Mouse (Mus musculus): ENCODE measurements around the gene Olfr1431. TPM values are rescaled to one million over a fixed set of nuclear protein-coding genes. Genes with fewer than 3 reads are reported as not detected.
"Not testable (repeated sequence)": the region's sequence is repeated elsewhere in the genome, so short reads cannot be mapped to it uniquely, and the experiment has no call there.

Olfr1431 gene
- polyA plus RNA-seq (2014; fragmentation: Nextera tagmentation; extraction: Ambion mirVana) = not detected in 2 replicates

DNA sequence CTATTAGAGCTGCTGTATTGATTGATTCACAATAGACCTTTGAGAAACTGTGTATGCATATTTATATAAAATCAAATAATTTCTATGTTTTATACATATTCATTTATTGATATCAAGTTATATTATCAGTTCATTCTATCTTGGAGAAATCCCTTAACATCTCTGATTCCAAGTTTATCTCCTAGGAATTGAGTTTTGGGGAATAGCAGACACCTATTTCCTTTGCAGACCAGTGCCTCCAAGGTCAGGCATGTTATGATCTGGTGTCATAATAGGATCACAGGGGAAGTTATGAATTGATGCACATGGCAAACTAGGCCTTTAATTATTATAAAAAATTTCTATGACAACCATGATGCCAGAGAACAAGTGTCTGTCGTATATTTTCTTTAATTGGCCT, at the start of gene Olfr1431:
Gene Olfr1431, plus strand, starts transcription at position 301 of the 400 bp plus-strand sequence.
- no peak for ATAC-seq (replicated peaks; ENCODE audit: low FRiP score)

DNA sequence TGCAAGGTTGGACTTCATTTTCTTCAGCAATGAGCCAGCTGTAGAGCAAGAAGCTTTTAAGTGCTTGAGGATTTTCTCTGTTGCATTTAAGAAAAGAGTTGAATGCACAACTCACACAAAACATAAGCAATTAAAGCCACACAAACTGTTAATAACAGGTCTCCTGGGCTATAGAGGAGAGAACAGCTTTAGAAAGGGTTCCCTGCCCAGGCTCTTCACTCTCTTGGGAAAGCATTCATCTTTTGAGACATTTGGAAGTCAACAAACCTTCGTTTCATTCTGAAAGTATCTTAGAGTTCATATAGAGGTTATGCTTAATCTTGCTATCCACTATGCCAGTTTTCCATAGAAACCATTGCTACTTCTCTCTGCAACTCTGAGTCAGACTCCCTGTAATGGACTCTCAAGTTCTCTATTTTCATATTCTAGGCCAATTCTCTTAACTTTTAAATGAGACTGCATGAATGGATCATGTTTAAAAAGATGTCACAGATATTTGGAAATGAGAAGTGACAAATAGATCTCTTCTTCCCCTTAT, 30.3 kb upstream of the Olfr1431 start, which contains the start of gene Olfr1555-ps1:
Gene Olfr1555-ps1, minus strand, starts transcription at position 51 of the 538 bp plus-strand sequence.
- H3K4me1 ChIP-seq (replicated peaks; ENCODE audit: control insufficient read depth, insufficient read depth, low read length); H3K9me3 ChIP-seq (ENCODE audit: control insufficient read depth, low read length); H3K4me2 ChIP-seq; H3K27ac ChIP-seq (ENCODE audit: low read depth, low read length); ATAC-seq (replicated peaks; ENCODE audit: low FRiP score); H3K27me3 ChIP-seq (replicated peaks; ENCODE audit: control insufficient read depth, insufficient read depth, low read length); H3K4me3 ChIP-seq (ENCODE audit: low read depth, low read length); H3K9ac ChIP-seq (ENCODE audit: low read depth, low read length); DNase-seq (ENCODE audit: low spot score); H3K36me3 ChIP-seq (ENCODE audit: control insufficient read depth, insufficient read depth, low read length): not testable (repeated sequence)
- 35% methylated on average over 1 of the region's 1 CpGs for WGBS

More for the DNA sequence above, at the start of gene Olfr1431:
- no peaks in the 10 kb centered on the region for H3K4me1 ChIP-seq (replicated peaks; ENCODE audit: control insufficient read depth, insufficient read depth, low read length)
- H3K36me3 ChIP-seq (ENCODE audit: control insufficient read depth, insufficient read depth, low read length) = no peaks in the 10 kb centered on the region
- H3K9me3 ChIP-seq (ENCODE audit: control insufficient read depth, low read length) = no peaks in the 10 kb centered on the region
- H3K4me2 ChIP-seq = no peak within 1 kb of the TSS
- H3K27ac ChIP-seq (ENCODE audit: low read depth, low read length) = no peak within 1 kb of the TSS
- no peak within 1 kb of the TSS for H3K9ac ChIP-seq (ENCODE audit: low read depth, low read length)
- DNase-seq (ENCODE audit: low spot score) = no peak
- no peaks in the 10 kb centered on the region for H3K27me3 ChIP-seq (replicated peaks; ENCODE audit: control insufficient read depth, insufficient read depth, low read length)
- no peak within 1 kb of the TSS for H3K4me3 ChIP-seq (ENCODE audit: low read depth, low read length)
- 73% methylated on average over 1 of the region's 1 CpGs for WGBS

DNA sequence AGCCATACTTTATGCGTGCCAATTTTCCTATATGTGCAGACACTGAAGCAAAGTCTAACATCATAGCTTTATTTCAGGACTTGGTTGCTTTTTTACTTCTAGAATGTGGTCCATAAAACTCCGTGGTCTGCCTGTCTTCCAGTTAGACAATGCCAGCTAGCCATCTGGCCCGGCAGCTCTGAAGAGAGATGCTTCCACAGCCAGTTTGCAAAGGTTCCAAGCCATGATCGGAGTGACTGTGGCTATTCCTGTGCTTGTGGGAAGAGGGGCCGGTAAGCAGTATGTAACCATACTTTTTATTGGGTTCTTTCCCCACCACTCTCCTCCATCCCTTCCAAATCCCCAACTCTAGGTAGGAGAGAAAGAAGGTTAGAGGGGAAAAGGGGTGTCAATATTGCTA, 25.0 kb upstream of the Olfr1431 start:
- H3K9me3 ChIP-seq (ENCODE audit: control insufficient read depth, low read length); DNase-seq (ENCODE audit: low spot score); ATAC-seq (replicated peaks; ENCODE audit: low FRiP score); H3K36me3 ChIP-seq (ENCODE audit: control insufficient read depth, insufficient read depth, low read length); H3K27me3 ChIP-seq (replicated peaks; ENCODE audit: control insufficient read depth, insufficient read depth, low read length); H3K4me3 ChIP-seq (ENCODE audit: low read depth, low read length); H3K27ac ChIP-seq (ENCODE audit: low read depth, low read length); H3K4me2 ChIP-seq; H3K4me1 ChIP-seq (replicated peaks; ENCODE audit: control insufficient read depth, insufficient read depth, low read length); H3K9ac ChIP-seq (ENCODE audit: low read depth, low read length): not testable (repeated sequence)
- WGBS = 68% methylated on average over 5 of the region's 5 CpGs

DNA sequence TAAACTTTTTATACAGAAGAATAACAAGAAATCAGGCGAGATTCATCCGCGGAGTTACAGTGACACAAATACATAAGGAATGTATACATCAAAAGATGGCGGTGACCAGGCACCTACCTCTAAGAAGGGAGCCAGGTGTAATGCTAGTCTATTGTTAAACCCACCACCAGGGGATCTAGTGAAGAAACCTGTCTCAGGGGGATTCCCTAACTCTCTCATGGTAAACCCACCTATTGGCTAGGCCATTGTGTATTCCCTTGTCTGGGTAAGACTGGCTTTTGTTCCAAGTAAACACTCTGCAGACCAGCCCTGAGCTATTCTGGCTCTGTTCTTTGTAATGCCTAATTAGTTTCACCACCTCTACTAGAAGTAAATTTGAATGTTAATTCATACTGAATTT, 1.4 kb upstream of the Olfr1431 start:
- H3K27ac ChIP-seq (ENCODE audit: low read depth, low read length) = not testable (repeated sequence)

DNA sequence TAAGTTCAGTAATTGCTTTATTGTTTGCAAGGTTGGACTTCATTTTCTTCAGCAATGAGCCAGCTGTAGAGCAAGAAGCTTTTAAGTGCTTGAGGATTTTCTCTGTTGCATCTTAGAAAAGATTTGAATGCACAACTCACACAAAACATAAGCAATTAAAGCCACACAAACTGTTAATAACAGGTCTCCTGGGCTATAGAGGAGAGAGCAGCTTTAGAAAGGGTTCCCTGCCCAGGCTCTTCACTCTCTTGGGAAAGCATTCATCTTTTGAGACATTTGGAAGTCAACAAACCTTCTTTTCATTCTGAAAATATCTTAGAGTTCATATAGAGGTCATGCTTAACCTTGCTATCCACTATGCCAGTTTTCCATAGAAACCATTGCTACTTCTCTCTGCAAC, 32.1 kb downstream of the Olfr1431 start, which contains the start of gene Olfr1432:
Gene Olfr1432, minus strand, starts transcription at position 101 of the 400 bp plus-strand sequence.
- not testable (repeated sequence) for ATAC-seq (replicated peaks; ENCODE audit: low FRiP score); H3K4me1 ChIP-seq (replicated peaks; ENCODE audit: control insufficient read depth, insufficient read depth, low read length); DNase-seq (ENCODE audit: low spot score); H3K36me3 ChIP-seq (ENCODE audit: control insufficient read depth, insufficient read depth, low read length); H3K27ac ChIP-seq (ENCODE audit: low read depth, low read length); H3K27me3 ChIP-seq (replicated peaks; ENCODE audit: control insufficient read depth, insufficient read depth, low read length); H3K9ac ChIP-seq (ENCODE audit: low read depth, low read length); H3K4me2 ChIP-seq; H3K9me3 ChIP-seq (ENCODE audit: control insufficient read depth, low read length); H3K4me3 ChIP-seq (ENCODE audit: low read depth, low read length)

More for the DNA sequence above, 1.4 kb upstream of the Olfr1431 start:
- H3K36me3 ChIP-seq (ENCODE audit: control insufficient read depth, insufficient read depth, low read length); H3K4me3 ChIP-seq (ENCODE audit: low read depth, low read length); H3K4me2 ChIP-seq; H3K9me3 ChIP-seq (ENCODE audit: control insufficient read depth, low read length); H3K9ac ChIP-seq (ENCODE audit: low read depth, low read length); DNase-seq (ENCODE audit: low spot score); H3K27me3 ChIP-seq (replicated peaks; ENCODE audit: control insufficient read depth, insufficient read depth, low read length); ATAC-seq (replicated peaks; ENCODE audit: low FRiP score); H3K4me1 ChIP-seq (replicated peaks; ENCODE audit: control insufficient read depth, insufficient read depth, low read length): not testable (repeated sequence)
- WGBS = 79% methylated on average over 4 of the region's 4 CpGs

DNA sequence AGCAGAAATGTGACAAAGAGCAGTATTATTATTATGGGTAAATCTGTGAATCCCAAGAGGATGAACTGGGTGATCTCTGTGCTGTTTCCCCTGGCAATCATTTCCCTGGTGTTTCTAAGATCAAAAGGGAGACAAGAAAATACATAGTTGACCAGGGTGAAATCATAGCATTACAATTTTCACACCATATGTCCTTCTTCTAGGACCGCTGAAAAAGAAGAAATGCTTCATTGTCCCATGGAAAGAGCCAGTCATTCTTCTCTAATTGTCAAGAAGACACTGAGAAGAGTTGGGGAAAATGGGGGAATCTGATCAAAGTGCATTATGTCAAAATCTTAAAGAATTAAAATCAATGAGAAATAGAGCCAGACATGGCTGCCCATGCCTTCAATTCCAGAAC, 41.1 kb downstream of the Olfr1431 start, which contains the start of gene Olfr262:
Gene Olfr262, minus strand, starts transcription at position 101 of the 400 bp plus-strand sequence.
- no peak for DNase-seq (ENCODE audit: low spot score)
- ATAC-seq (replicated peaks; ENCODE audit: low FRiP score) = no peak
- no peaks in the 10 kb centered on the region for H3K4me1 ChIP-seq (replicated peaks; ENCODE audit: control insufficient read depth, insufficient read depth, low read length)
- no peak within 1 kb of the TSS for H3K4me3 ChIP-seq (ENCODE audit: low read depth, low read length)
- H3K27ac ChIP-seq (ENCODE audit: low read depth, low read length) = no peak within 1 kb of the TSS
- no peaks in the 10 kb centered on the region for H3K9me3 ChIP-seq (ENCODE audit: control insufficient read depth, low read length)
- H3K27me3 ChIP-seq (replicated peaks; ENCODE audit: control insufficient read depth, insufficient read depth, low read length) = no peaks in the 10 kb centered on the region
- no peak within 1 kb of the TSS for H3K9ac ChIP-seq (ENCODE audit: low read depth, low read length)
- H3K36me3 ChIP-seq (ENCODE audit: control insufficient read depth, insufficient read depth, low read length) = no peaks in the 10 kb centered on the region
- WGBS = 72% methylated on average over 1 of the region's 1 CpGs
- H3K4me2 ChIP-seq = no peak within 1 kb of the TSS

DNA sequence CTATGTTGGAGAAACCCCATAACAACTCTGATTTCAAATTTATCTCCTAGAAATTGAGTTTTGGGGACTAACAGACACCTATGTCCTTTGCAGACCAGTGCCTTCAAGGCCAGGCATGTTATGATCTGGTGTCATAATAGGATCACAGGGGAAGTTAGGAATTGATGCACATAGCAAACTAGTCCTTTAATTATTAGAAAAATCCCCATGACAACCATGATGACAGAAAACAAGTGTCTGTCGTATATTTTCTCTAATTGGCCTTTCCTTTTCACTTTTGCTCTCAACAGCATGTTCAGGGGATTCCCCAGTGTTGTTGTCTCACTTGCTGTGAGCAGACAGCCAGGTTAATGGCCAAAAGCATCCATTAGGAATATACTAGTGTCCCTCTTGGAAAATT, 60.3 kb downstream of the Olfr1431 start, which contains the start of gene Olfr235:
Gene Olfr235, plus strand, starts transcription at position 301 of the 400 bp plus-strand sequence.
- no peak for DNase-seq (ENCODE audit: low spot score)
- no peaks in the 10 kb centered on the region for H3K9me3 ChIP-seq (ENCODE audit: control insufficient read depth, low read length)
- ATAC-seq (replicated peaks; ENCODE audit: low FRiP score) = no peak
- WGBS = 41% methylated on average over 1 of the region's 1 CpGs
- no peak within 1 kb of the TSS for H3K27ac ChIP-seq (ENCODE audit: low read depth, low read length)
- no peaks in the 10 kb centered on the region for H3K27me3 ChIP-seq (replicated peaks; ENCODE audit: control insufficient read depth, insufficient read depth, low read length)
- no peaks in the 10 kb centered on the region for H3K36me3 ChIP-seq (ENCODE audit: control insufficient read depth, insufficient read depth, low read length)
- no peak within 1 kb of the TSS for H3K9ac ChIP-seq (ENCODE audit: low read depth, low read length)
- H3K4me1 ChIP-seq (replicated peaks; ENCODE audit: control insufficient read depth, insufficient read depth, low read length) = no peaks in the 10 kb centered on the region
- no peak within 1 kb of the TSS for H3K4me2 ChIP-seq
- no peak within 1 kb of the TSS for H3K4me3 ChIP-seq (ENCODE audit: low read depth, low read length)

All from liver, embryonic 11.5 days (tissue).